Mouse (Mus musculus) liver, embryonic 14.5 days (tissue): ENCODE measurements around the gene Mfsd4b3. TPM values are rescaled to one million over a fixed set of nuclear protein-coding genes. Genes with fewer than 3 reads are reported as not detected.
"Not testable (repeated sequence)": the region's sequence is repeated elsewhere in the genome, so short reads cannot be mapped to it uniquely, and the experiment has no call there.

ENCODE experiments used
- ATAC-seq: fragments of 200-750 bp; cut with Nextera tagmentation; 2 replicates; pipeline ENCODE4 v1.8.0; 2017; ENCODE audit warnings: moderate number of reproducible peaks, mild to moderate bottlenecking, moderate library complexity; ENCODE audit not compliant: insufficient read depth
- DNase-seq, 3 experiments: peaks; one replicate each; pipeline ENCODE4 v3.0.0-alpha.2; 2012 to 2013; ENCODE audit warnings: low read depth in 3 of 3, low spot score in 3 of 3
- H3K27ac ChIP-seq: fragments of 300-500 bp; sonication (generic); 2 replicates; pipeline ENCODE4 v1.5.1; 2014; ENCODE audit warnings: moderate library complexity, mild to moderate bottlenecking, control low read depth, inconsistent platforms
- H3K27me3 ChIP-seq: fragments of 300-500 bp; sonication (generic); 2 replicates; pipeline ENCODE4 v1.6.1; 2014; ENCODE audit warnings: mild to moderate bottlenecking, low read length, moderate library complexity; ENCODE audit not compliant: control insufficient read depth, insufficient read depth
- H3K36me3 ChIP-seq: fragments of 300-500 bp; sonication (generic); replicated peaks from 2 replicates; pipeline ENCODE4 v1.6.1; 2014; ENCODE audit warnings: low read depth; ENCODE audit not compliant: control insufficient read depth, insufficient read depth
- H3K4me1 ChIP-seq, 2 experiments: fragments of 200-500 bp in 1 of 2; fragments of 300-500 bp in 1 of 2; sonication (generic) in 1 of 2; replicated peaks; 2 replicates each; pipeline ENCODE4 v1.6.1; 2012 to 2014; ENCODE audit warnings: antibody characterized with exemption in 1 of 2, inconsistent platforms in 1 of 2, low read length in 1 of 2; ENCODE audit not compliant: control insufficient read depth in 2 of 2, insufficient read depth in 2 of 2
- H3K4me2 ChIP-seq: fragments of 300-500 bp; sonication (generic); 2 replicates; pipeline ENCODE4 v1.6.1; 2014; ENCODE audit warnings: low read depth, mild to moderate bottlenecking, control low read depth, moderate library complexity
- H3K4me3 ChIP-seq, 2 experiments: fragments of 200-500 bp in 1 of 2; fragments of 300-500 bp in 1 of 2; sonication (generic) in 1 of 2; 2 replicates each; pipeline ENCODE4 v1.5.1; 2012 to 2014; ENCODE audit warnings: low read depth in 2 of 2, low read length in 2 of 2, mild to moderate bottlenecking in 2 of 2, control low read depth in 1 of 2, inconsistent platforms in 1 of 2, moderate library complexity in 1 of 2; ENCODE audit not compliant: insufficient read depth in 1 of 2
- H3K9ac ChIP-seq: fragments of 300-500 bp; sonication (generic); replicated peaks from 2 replicates; pipeline ENCODE4 v1.6.1; 2014; ENCODE audit warnings: mild to moderate bottlenecking, control low read depth, moderate library complexity
- H3K9me3 ChIP-seq: fragments of 300-500 bp; sonication (generic); 2 replicates; pipeline ENCODE4 v1.6.1; 2016; ENCODE audit warnings: low read length, mixed read lengths; ENCODE audit not compliant: control insufficient read depth
- CTCF ChIP-seq: IDR thresholded peaks from 2 replicates; pipeline ENCODE4 v1.5.1; 2016; ENCODE audit warnings: antibody characterized with exemption, low read depth, control low read depth
- EP300 ChIP-seq: IDR thresholded peaks from 2 replicates; pipeline ENCODE4 v1.6.1; 2016; ENCODE audit warnings: antibody characterized with exemption, low read depth
- WGBS: fragments of 180-500 bp; shearing (Covaris S2); extraction: QIAGEN DNeasy Blood & Tissue Kit; methylation state at CpG from one replicate; pipeline ENCODE4 v1.1.7; 2014; ENCODE audit not compliant: insufficient replicate concordance; 5-methylcytosine and 5-hydroxymethylcytosine counted together
- polyA plus RNA-seq, 2 experiments: library from polyadenylated mRNA; depleted of rRNA in 1 of 2; stranded (reverse) in 1 of 2; unstranded in 1 of 2; fragments of >200 nt; fragmentation: Nextera tagmentation in 1 of 2; extraction: Ambion mirVana in 1 of 2; gene quantifications; 2 replicates each; pipeline versions ENCODE4 v1.2.1 to v1.2.3; 2012 to 2014

The Mfsd4b3 gene
- polyA plus RNA-seq, 2 experiments: 1.2 to 2.3 TPM

GRCm38 (mm10) chr10:39936553-39936952 lies 23.4 kb downstream of the Mfsd4b3 start:
- H3K9me3 ChIP-seq: no peaks in the 10 kb centered on the region
- H3K4me3 ChIP-seq: no peak overlapping the region
- TF ChIP-seq EP300: no peak
- TF ChIP-seq CTCF: no peak
- H3K4me2 ChIP-seq: no peak overlapping the region
- no peaks in the 10 kb centered on the region for H3K4me1 ChIP-seq
- ATAC-seq: no peak
- H3K27ac ChIP-seq: no peak overlapping the region
- WGBS: 40% methylated on average over 7 of the region's 7 CpGs
- DNase-seq: no peak
- no peaks in the 10 kb centered on the region for H3K27me3 ChIP-seq
- no peaks in the 10 kb centered on the region for H3K36me3 ChIP-seq
- no peak overlapping the region for H3K9ac ChIP-seq

DNA sequence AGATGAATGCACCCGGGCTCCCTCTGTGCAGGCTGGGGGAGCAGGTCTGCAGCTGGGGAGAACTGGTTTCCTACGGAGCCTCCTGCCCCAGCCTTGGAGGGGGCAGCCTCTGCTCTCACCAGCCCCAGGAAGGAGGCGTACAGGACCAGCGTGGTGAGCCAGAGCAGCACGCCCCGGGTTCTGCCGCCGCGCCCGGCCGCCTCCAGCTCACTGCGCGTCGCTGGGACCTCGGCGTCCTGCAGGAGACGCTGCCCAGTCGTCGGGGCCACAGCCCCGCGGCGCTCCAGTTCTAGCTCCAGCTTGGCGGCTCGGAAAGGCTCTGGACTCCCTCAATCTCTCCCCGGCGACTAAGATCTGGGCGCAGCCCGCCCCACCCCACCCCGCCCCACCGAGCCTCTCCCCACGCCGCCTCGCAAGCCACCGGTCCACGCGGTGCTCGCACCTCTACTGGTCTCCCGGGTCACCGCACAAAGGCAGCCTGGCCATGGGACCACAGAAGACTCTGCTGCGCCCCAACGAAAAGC lies 33.3 kb downstream of the Mfsd4b3 start, which contains the start of gene Mfsd4b2:
TSS of gene Mfsd4b2 (minus strand) at position 308 of the 524 bp plus-strand sequence.
- Histone ChIP-seq H3K9me3 (no peaks in the 10 kb centered on the region), H3K4me2 (peak within 1 kb of the TSS; percentile 28), H3K36me3 (no peaks in the 10 kb centered on the region), H3K27me3 (peaks cover 14% of the 10 kb centered on the region), H3K27ac (no peak within 1 kb of the TSS), H3K4me3 (peak within 1 kb of the TSS in 1 of 2 experiments; percentile 4; a peak in 2 of 4 replicates), H3K4me1 (peaks cover 0 to 3% of the 10 kb centered on the region in 2 experiments; a peak in 1 of 4 replicates), H3K9ac (no peak within 1 kb of the TSS)
- TF ChIP-seq EP300 (no peak), CTCF (no peak)
- ATAC-seq (no peak), DNase-seq (no peak)
- WGBS: 2% methylated on average over 41 of the region's 41 CpGs

DNA sequence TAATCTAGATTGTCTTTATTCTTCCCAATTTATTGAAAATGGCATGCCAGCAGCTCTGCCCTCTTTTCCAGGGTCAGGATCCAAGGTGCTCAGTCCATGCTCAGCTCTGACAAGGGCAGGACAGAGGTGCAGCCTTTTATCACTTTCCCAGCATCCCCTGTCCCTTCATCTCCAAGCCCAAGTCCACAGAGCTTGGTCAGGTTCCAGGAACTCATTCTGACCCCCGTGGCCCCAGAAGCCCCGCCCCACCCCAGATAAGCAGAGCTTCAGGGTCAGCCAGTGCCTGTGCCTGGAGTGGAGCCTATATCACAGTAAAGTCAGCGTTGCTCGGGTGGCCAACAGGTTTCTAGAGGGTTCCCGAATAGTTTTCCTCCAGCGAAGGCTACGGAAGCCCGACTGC lies 35.4 kb downstream of the Mfsd4b3 start:
- H3K9me3 ChIP-seq, H3K4me3 ChIP-seq, H3K36me3 ChIP-seq, H3K27ac ChIP-seq, H3K9ac ChIP-seq, H3K4me2 ChIP-seq, H3K4me1 ChIP-seq: not testable (repeated sequence)
- ATAC-seq (peak; percentile 63), DNase-seq (peak; percentile 1 to 20 (median 10))
- H3K27me3 ChIP-seq: peaks cover 14% of the 10 kb centered on the region
- WGBS: 47% methylated on average over 8 of the region's 8 CpGs

GRCm38 (mm10) chr10:39912616-39913015 lies 47.3 kb downstream of the Mfsd4b3 start:
- ATAC-seq: no peak
- no peaks in the 10 kb centered on the region for H3K27me3 ChIP-seq
- no peak overlapping the region for H3K27ac ChIP-seq
- no peaks in the 10 kb centered on the region for H3K9me3 ChIP-seq
- TF ChIP-seq CTCF (no peak), EP300 (no peak)
- no peaks in the 10 kb centered on the region for H3K4me1 ChIP-seq
- H3K9ac ChIP-seq: no peak overlapping the region
- no peak overlapping the region for H3K4me3 ChIP-seq
- no peak overlapping the region for H3K4me2 ChIP-seq
- DNase-seq: no peak
- H3K36me3 ChIP-seq: no peaks in the 10 kb centered on the region

DNA sequence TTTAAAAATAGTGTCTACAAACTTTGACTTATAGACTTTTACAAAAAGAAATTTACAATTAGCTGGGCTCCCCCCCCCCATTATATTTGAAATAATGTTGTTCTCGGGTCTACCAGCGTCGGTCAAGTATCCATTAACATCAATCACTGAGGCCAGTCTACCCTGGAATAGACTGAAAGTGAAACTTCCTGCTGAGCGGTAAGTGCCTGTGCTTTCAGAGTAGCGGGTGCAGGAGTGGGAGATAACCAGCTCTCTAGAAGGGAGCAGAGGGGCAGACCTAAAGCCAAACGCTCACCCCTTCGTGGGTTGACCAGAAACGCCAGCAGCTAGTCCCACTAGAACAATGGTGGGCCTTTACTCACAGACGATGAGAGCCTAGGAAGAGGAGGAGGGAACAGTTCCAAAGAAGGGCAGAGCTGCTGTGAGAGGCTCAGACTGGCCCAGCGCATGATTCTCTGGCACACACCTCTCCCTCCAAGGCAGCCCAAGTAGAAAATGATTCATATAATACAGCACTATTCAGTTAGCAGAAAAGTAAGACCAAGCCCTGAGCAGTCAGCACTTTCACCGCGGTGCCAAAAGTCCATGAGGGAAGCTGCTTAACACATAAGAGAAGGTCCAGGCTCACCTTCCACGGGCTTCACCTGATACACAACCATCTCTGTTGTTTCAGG lies 51.0 kb downstream of the Mfsd4b3 start:
- Histone ChIP-seq H3K27me3 (no peaks in the 10 kb centered on the region), H3K4me2 (no peak overlapping the region), H3K27ac (no peak overlapping the region), H3K4me1 (no peaks in the 10 kb centered on the region), H3K4me3 (no peak overlapping the region), H3K9me3 (no peaks in the 10 kb centered on the region), H3K36me3 (no peaks in the 10 kb centered on the region), H3K9ac (no peak overlapping the region)
- 53% methylated on average over 13 of the region's 13 CpGs for WGBS
- ATAC-seq (no peak), DNase-seq (no peak)
- no peak for TF ChIP-seq CTCF
- no peak for TF ChIP-seq EP300
